Mouse (Mus musculus) kidney, embryonic 14.5 days (tissue): ENCODE results near the gene Macf1. TPM values are rescaled to one million over a fixed set of nuclear protein-coding genes. Genes with fewer than 3 reads are reported as not detected.
A peak's percentile ranks its signal among the peaks of the same experiment; 100 is the strongest.
"Not testable (repeated sequence)": the region's sequence is repeated elsewhere in the genome, so short reads cannot be mapped to it uniquely, and the experiment has no call there.

ENCODE experiments used
- ATAC-seq: fragments of 200-750 bp; cut with Nextera tagmentation; 2 replicates; pipeline ENCODE4 v1.8.0; 2017; ENCODE audit warnings: moderate number of reproducible peaks, mild to moderate bottlenecking, moderate TSS enrichment, moderate library complexity; ENCODE audit not compliant: low FRiP score, low TSS enrichment
- H3K27ac ChIP-seq: fragments of 300-500 bp; sonication (generic); 2 replicates; pipeline ENCODE4 v1.5.1; 2014; ENCODE audit warnings: low read depth, mild to moderate bottlenecking, low read length, moderate library complexity, mixed read lengths
- H3K27me3 ChIP-seq: fragments of 300-500 bp; sonication (generic); 2 replicates; pipeline ENCODE4 v1.6.1; 2014; ENCODE audit warnings: mild to moderate bottlenecking, low read length; ENCODE audit not compliant: control insufficient read depth, insufficient read depth
- H3K36me3 ChIP-seq: fragments of 300-500 bp; sonication (generic); 2 replicates; pipeline ENCODE4 v1.6.1; 2014; ENCODE audit warnings: low read length, mixed read lengths; ENCODE audit not compliant: control insufficient read depth, insufficient read depth
- H3K4me1 ChIP-seq: fragments of 300-500 bp; sonication (generic); 2 replicates; pipeline ENCODE4 v1.6.1; 2014; ENCODE audit warnings: low read length, mixed read lengths; ENCODE audit not compliant: control insufficient read depth, insufficient read depth
- H3K4me2 ChIP-seq: fragments of 300-500 bp; sonication (generic); replicated peaks from 2 replicates; pipeline ENCODE4 v1.6.1; 2014; ENCODE audit warnings: low read depth, mild to moderate bottlenecking, low read length
- H3K4me3 ChIP-seq: fragments of 300-500 bp; sonication (generic); 2 replicates; pipeline ENCODE4 v1.5.1; 2014; ENCODE audit warnings: mild to moderate bottlenecking, low read length
- H3K9ac ChIP-seq: fragments of 300-500 bp; sonication (generic); 2 replicates; pipeline ENCODE4 v1.6.1; 2014; ENCODE audit warnings: low read depth, mild to moderate bottlenecking, low read length, moderate library complexity
- H3K9me3 ChIP-seq: fragments of 300-500 bp; sonication (generic); 2 replicates; pipeline ENCODE4 v1.6.1; 2016; ENCODE audit warnings: low read length; ENCODE audit not compliant: control insufficient read depth
- WGBS: fragments of 180-500 bp; shearing (Covaris S2); extraction: QIAGEN DNeasy Blood & Tissue Kit; methylation state at CpG from one replicate; pipeline ENCODE4 v1.1.7; 2014; 5-methylcytosine and 5-hydroxymethylcytosine counted together
- polyA plus RNA-seq: library from polyadenylated mRNA; unstranded; fragments of >200 nt; fragmentation: Nextera tagmentation; extraction: Ambion mirVana; gene quantifications from 2 replicates; pipeline ENCODE4 v1.2.1, GENCODE M21; 2014

The Macf1 gene
- polyA plus RNA-seq, 1 experiment from 2014 or later: 89.2 TPM

- not testable (repeated sequence) for H3K9ac ChIP-seq, H3K4me1 ChIP-seq, H3K4me3 ChIP-seq, H3K4me2 ChIP-seq, H3K27ac ChIP-seq, H3K27me3 ChIP-seq, H3K9me3 ChIP-seq, H3K36me3 ChIP-seq
- WGBS: 75% methylated on average over 10 of the region's 10 CpGs
- ATAC-seq: 0 out of 2 replicates have a peak, but pooled peaks have one; percentile 36
Observed at GRCm38 (mm10) chr4:123335244-123335643, 348.9 kb downstream of the Macf1 start.

GRCm38 (mm10) chr4:123334177-123334576 is 350.0 kb downstream of the Macf1 start:
- ATAC-seq: no peak
- Histone ChIP-seq H3K27ac (no peak overlapping the region), H3K36me3 (no peaks in the 10 kb centered on the region), H3K9ac (no peak overlapping the region), H3K27me3 (no peaks in the 10 kb centered on the region), H3K9me3 (no peaks in the 10 kb centered on the region), H3K4me2 (no peak overlapping the region), H3K4me3 (no peak overlapping the region), H3K4me1 (no peaks in the 10 kb centered on the region)
- WGBS: 48% methylated on average over 3 of the region's 3 CpGs

GRCm38 (mm10) chr4:123333151-123333550 is 351.0 kb downstream of the Macf1 start:
- Histone ChIP-seq H3K9me3 (no peaks in the 10 kb centered on the region), H3K4me3 (no peak overlapping the region), H3K27ac (no peak overlapping the region), H3K4me2 (no peak overlapping the region), H3K27me3 (no peaks in the 10 kb centered on the region), H3K4me1 (no peaks in the 10 kb centered on the region), H3K9ac (no peak overlapping the region), H3K36me3 (no peaks in the 10 kb centered on the region)
- 96% methylated on average over 4 of the region's 4 CpGs for WGBS
- no peak for ATAC-seq

DNA sequence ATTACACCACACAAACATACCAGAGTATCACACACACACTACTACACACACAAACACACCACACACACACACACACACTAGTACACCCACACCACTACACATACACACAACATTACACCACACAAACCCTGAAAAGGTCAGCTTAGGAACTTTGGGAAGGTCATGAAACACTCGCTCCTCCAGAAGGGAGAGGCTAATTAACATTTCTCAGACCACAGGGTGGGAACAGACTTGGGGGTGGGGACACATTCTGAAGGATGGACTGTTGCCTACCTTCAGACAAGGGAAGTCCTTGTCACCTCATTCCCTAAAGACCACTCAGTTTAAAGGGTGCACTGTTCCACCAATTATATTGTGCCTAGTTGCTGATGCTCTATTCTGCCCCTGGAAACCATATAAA is 352.2 kb downstream of the Macf1 start:
- not testable (repeated sequence) for H3K4me1 ChIP-seq, H3K9ac ChIP-seq, H3K4me3 ChIP-seq, H3K27me3 ChIP-seq, H3K36me3 ChIP-seq, H3K9me3 ChIP-seq, ATAC-seq, H3K4me2 ChIP-seq, H3K27ac ChIP-seq
- 67% methylated on average over 1 of the region's 1 CpGs for WGBS

- Histone ChIP-seq H3K4me1 (no peaks in the 10 kb centered on the region), H3K36me3 (no peaks in the 10 kb centered on the region), H3K27me3 (no peaks in the 10 kb centered on the region), H3K9me3 (no peaks in the 10 kb centered on the region), H3K4me3 (no peak overlapping the region), H3K27ac (no peak overlapping the region), H3K9ac (no peak overlapping the region), H3K4me2 (no peak overlapping the region)
- WGBS: 73% methylated on average over 5 of the region's 5 CpGs
- no peak for ATAC-seq
Observed at GRCm38 (mm10) chr4:123331326-123331725, 352.8 kb downstream of the Macf1 start.

GRCm38 (mm10) chr4:123328946-123329345 is 355.2 kb downstream of the Macf1 start:
- Histone ChIP-seq H3K4me3 (no peak overlapping the region), H3K9ac (no peak overlapping the region), H3K27ac (no peak overlapping the region), H3K36me3 (no peaks in the 10 kb centered on the region), H3K4me2 (no peak overlapping the region), H3K4me1 (no peaks in the 10 kb centered on the region), H3K27me3 (no peaks in the 10 kb centered on the region), H3K9me3 (no peaks in the 10 kb centered on the region)
- 75% methylated on average over 6 of the region's 6 CpGs for WGBS
- ATAC-seq: no peak

- Histone ChIP-seq H3K27me3 (peaks cover 6% of the 10 kb centered on the region), H3K36me3 (no peaks in the 10 kb centered on the region), H3K4me2 (no peak overlapping the region), H3K9me3 (no peaks in the 10 kb centered on the region), H3K4me1 (no peaks in the 10 kb centered on the region), H3K4me3 (no peak overlapping the region), H3K27ac (no peak overlapping the region), H3K9ac (no peak overlapping the region)
- WGBS: 51% methylated on average over 3 of the region's 3 CpGs
- ATAC-seq: no peak
Observed at GRCm38 (mm10) chr4:123327630-123328029, 356.5 kb downstream of the Macf1 start.

- no peak overlapping the region for H3K9ac ChIP-seq
- no peak for ATAC-seq
- H3K4me2 ChIP-seq: no peak overlapping the region
- WGBS: 80% methylated on average over 3 of the region's 3 CpGs
- H3K4me3 ChIP-seq: no peak overlapping the region
- no peaks in the 10 kb centered on the region for H3K9me3 ChIP-seq
- H3K27me3 ChIP-seq: peaks cover 6% of the 10 kb centered on the region
- H3K36me3 ChIP-seq: no peaks in the 10 kb centered on the region
- no peaks in the 10 kb centered on the region for H3K4me1 ChIP-seq
- H3K27ac ChIP-seq: no peak overlapping the region
Observed at GRCm38 (mm10) chr4:123326087-123326486, 358.1 kb downstream of the Macf1 start.

DNA sequence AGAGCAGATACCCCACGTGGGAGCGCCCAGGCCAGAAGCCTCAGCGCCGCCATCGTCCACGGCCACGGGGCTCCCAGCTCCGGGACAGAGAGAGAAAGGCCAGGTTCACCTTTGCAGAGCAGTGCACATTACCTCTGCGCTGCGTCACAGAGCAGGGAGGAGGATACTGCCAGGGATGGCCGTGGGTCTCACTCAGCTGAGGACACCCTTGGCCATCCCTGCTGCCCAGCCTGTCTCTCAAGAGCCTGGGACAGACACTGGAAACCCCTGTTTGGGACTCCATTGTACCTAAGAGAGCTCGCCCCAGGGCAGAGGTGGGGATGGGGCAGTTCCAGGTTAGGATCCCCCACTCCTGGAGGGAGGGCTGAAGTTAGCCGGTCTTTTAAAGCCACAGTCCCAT is 360.6 kb downstream of the Macf1 start, which contains the start of gene Oxct2a:
Oxct2a (minus strand) TSS at position 101 of the 400 bp plus-strand sequence.
- H3K9me3 ChIP-seq: no peaks in the 10 kb centered on the region
- peak within 1 kb of the TSS; percentile 28 for H3K4me3 ChIP-seq
- WGBS: 21% methylated on average over 8 of the region's 13 CpGs
- peaks cover 6% of the 10 kb centered on the region for H3K27me3 ChIP-seq
- no peaks in the 10 kb centered on the region for H3K36me3 ChIP-seq
- H3K4me1 ChIP-seq: no peaks in the 10 kb centered on the region
- no peak within 1 kb of the TSS for H3K27ac ChIP-seq
- peak; percentile 28; the same call in 1 of the 2 replicates for ATAC-seq
- no peak within 1 kb of the TSS for H3K9ac ChIP-seq
- peak within 1 kb of the TSS; percentile 41 for H3K4me2 ChIP-seq
